Mouse (Mus musculus): ENCODE data around the gene Tesk1.
A peak's percentile ranks its signal among the peaks of the same experiment; 100 is the strongest.
"Not testable (repeated sequence)": the region's sequence is repeated elsewhere in the genome, so short reads cannot be mapped to it uniquely, and the experiment has no call there.

The Tesk1 gene

GRCm38 (mm10) chr4:43481894-43482456 lies 40.2 kb downstream of the Tesk1 start:
- Histone ChIP-seq H3K27me3 (ENCODE audit: insufficient read depth, low read length) (0 out of 2 replicates have a peak, but pooled peaks cover 3% of the 10 kb centered on the region), H3K4me3 (replicated peaks; ENCODE audit: low read length) (no peak overlapping the region), H3K36me3 (ENCODE audit: insufficient read depth, low read length) (no peaks in the 10 kb centered on the region), H3K4me1 (replicated peaks; ENCODE audit: low read depth, low read length) (peaks cover 20% of the 10 kb centered on the region), H3K9me3 (ENCODE audit: low read length) (no peaks in the 10 kb centered on the region)
- no peak for TF ChIP-seq CTCF (conservative IDR thresholded peaks at IDR 0.05; ENCODE audit: low read length)
- no peak for TF ChIP-seq POU5F1 (IDR thresholded peaks at IDR 0.05; ENCODE audit: borderline replicate concordance, low read length)

GRCm38 (mm10) chr4:43482591-43482990 lies 40.9 kb downstream of the Tesk1 start:
- Histone ChIP-seq H3K9me3 (ENCODE audit: low read length) (no peaks in the 10 kb centered on the region), H3K36me3 (ENCODE audit: insufficient read depth, low read length) (no peaks in the 10 kb centered on the region), H3K4me3 (replicated peaks; ENCODE audit: low read length) (no peak overlapping the region), H3K27me3 (ENCODE audit: insufficient read depth, low read length) (0 out of 2 replicates have a peak, but pooled peaks cover 3% of the 10 kb centered on the region), H3K4me1 (replicated peaks; ENCODE audit: low read depth, low read length) (peaks cover 20% of the 10 kb centered on the region)
- TF ChIP-seq CTCF (conservative IDR thresholded peaks at IDR 0.05; ENCODE audit: low read length) (no peak), POU5F1 (IDR thresholded peaks at IDR 0.05; ENCODE audit: borderline replicate concordance, low read length) (no peak), NANOG (IDR thresholded peaks at IDR 0.05; ENCODE audit: borderline replicate concordance, low read length) (no peak)

GRCm38 (mm10) chr4:43483535-43484091 lies 41.9 kb downstream of the Tesk1 start, which contains the start of gene Sit1:
TSS of gene Sit1 (minus strand) at chr4:43483734.
- Histone ChIP-seq H3K4me1 (replicated peaks; ENCODE audit: low read depth, low read length) (peaks cover 16% of the 10 kb centered on the region), H3K4me3 (replicated peaks; ENCODE audit: low read length) (no peak within 1 kb of the TSS), H3K27me3 (ENCODE audit: insufficient read depth, low read length) (0 out of 2 replicates have a peak, but pooled peaks cover 3% of the 10 kb centered on the region), H3K36me3 (ENCODE audit: insufficient read depth, low read length) (no peaks in the 10 kb centered on the region), H3K9me3 (ENCODE audit: low read length) (no peaks in the 10 kb centered on the region)
- TF ChIP-seq CTCF (conservative IDR thresholded peaks at IDR 0.05; ENCODE audit: low read length), result no peak
- TF ChIP-seq NANOG (IDR thresholded peaks at IDR 0.05; ENCODE audit: borderline replicate concordance, low read length), result no peak
- no peak for TF ChIP-seq POU5F1 (IDR thresholded peaks at IDR 0.05; ENCODE audit: borderline replicate concordance, low read length)

GRCm38 (mm10) chr4:43485666-43486065 lies 43.9 kb downstream of the Tesk1 start:
- H3K4me3 ChIP-seq (replicated peaks; ENCODE audit: low read length); H3K4me1 ChIP-seq (replicated peaks; ENCODE audit: low read depth, low read length): not testable (repeated sequence)

GRCm38 (mm10) chr4:43489611-43490010 lies 47.9 kb downstream of the Tesk1 start:
- Histone ChIP-seq H3K9me3 (ENCODE audit: low read length) (no peaks in the 10 kb centered on the region), H3K27me3 (ENCODE audit: insufficient read depth, low read length) (no peaks in the 10 kb centered on the region), H3K4me3 (replicated peaks; ENCODE audit: low read length) (no peak overlapping the region), H3K4me1 (replicated peaks; ENCODE audit: low read depth, low read length) (peaks cover 14% of the 10 kb centered on the region), H3K36me3 (ENCODE audit: insufficient read depth, low read length) (peaks cover under 1% of the 10 kb centered on the region; the same call in 1 of the 2 replicates)
- TF ChIP-seq POU5F1 (IDR thresholded peaks at IDR 0.05; ENCODE audit: borderline replicate concordance, low read length) (no peak), CTCF (conservative IDR thresholded peaks at IDR 0.05; ENCODE audit: low read length) (no peak), NANOG (IDR thresholded peaks at IDR 0.05; ENCODE audit: borderline replicate concordance, low read length) (no peak)

More at GRCm38 (mm10) chr4:43485666-43486065, 43.9 kb downstream of the Tesk1 start:
- H3K9me3 ChIP-seq (ENCODE audit: low read length); H3K27me3 ChIP-seq (ENCODE audit: insufficient read depth, low read length); H3K36me3 ChIP-seq (ENCODE audit: insufficient read depth, low read length): not testable (repeated sequence)
- peak; percentile 53 for TF ChIP-seq CTCF (conservative IDR thresholded peaks at IDR 0.05; ENCODE audit: low read length)

- Histone ChIP-seq H3K27me3 (ENCODE audit: insufficient read depth, low read length) (0 out of 2 replicates have a peak, but pooled peaks cover 6% of the 10 kb centered on the region), H3K4me3 (replicated peaks; ENCODE audit: low read length) (no peak overlapping the region), H3K36me3 (ENCODE audit: insufficient read depth, low read length) (peaks cover 12% of the 10 kb centered on the region), H3K9me3 (ENCODE audit: low read length) (no peaks in the 10 kb centered on the region), H3K4me1 (replicated peaks; ENCODE audit: low read depth, low read length) (peaks cover 26% of the 10 kb centered on the region)
- no peak for TF ChIP-seq NANOG (IDR thresholded peaks at IDR 0.05; ENCODE audit: borderline replicate concordance, low read length)
- TF ChIP-seq POU5F1 (IDR thresholded peaks at IDR 0.05; ENCODE audit: borderline replicate concordance, low read length), result no peak
- TF ChIP-seq CTCF (conservative IDR thresholded peaks at IDR 0.05; ENCODE audit: low read length), result no peak
Measured at GRCm38 (mm10) chr4:43490801-43491200, 49.1 kb downstream of the Tesk1 start.

- peaks cover 27% of the 10 kb centered on the region for H3K36me3 ChIP-seq (ENCODE audit: insufficient read depth, low read length)
- peak overlapping the region; percentile 58 for H3K4me3 ChIP-seq (replicated peaks; ENCODE audit: low read length)
- TF ChIP-seq NANOG (IDR thresholded peaks at IDR 0.05; ENCODE audit: borderline replicate concordance, low read length) (no peak), POU5F1 (IDR thresholded peaks at IDR 0.05; ENCODE audit: borderline replicate concordance, low read length) (no peak), CTCF (conservative IDR thresholded peaks at IDR 0.05; ENCODE audit: low read length) (no peak)
- peaks cover 40% of the 10 kb centered on the region for H3K4me1 ChIP-seq (replicated peaks; ENCODE audit: low read depth, low read length)
- 0 out of 2 replicates have a peak, but pooled peaks cover 6% of the 10 kb centered on the region for H3K27me3 ChIP-seq (ENCODE audit: insufficient read depth, low read length)
- H3K9me3 ChIP-seq (ENCODE audit: low read length), result no peaks in the 10 kb centered on the region
Measured at GRCm38 (mm10) chr4:43492101-43492820, 50.5 kb downstream of the Tesk1 start.

- 0 out of 2 replicates have a peak, but pooled peaks cover 6% of the 10 kb centered on the region for H3K27me3 ChIP-seq (ENCODE audit: insufficient read depth, low read length)
- H3K9me3 ChIP-seq (ENCODE audit: low read length), result no peaks in the 10 kb centered on the region
- peak within 1 kb of the TSS; percentile 92 for H3K4me3 ChIP-seq (replicated peaks; ENCODE audit: low read length)
- H3K4me1 ChIP-seq (replicated peaks; ENCODE audit: low read depth, low read length), result peaks cover 46% of the 10 kb centered on the region
- TF ChIP-seq POU5F1 (IDR thresholded peaks at IDR 0.05; ENCODE audit: borderline replicate concordance, low read length) (no peak), NANOG (IDR thresholded peaks at IDR 0.05; ENCODE audit: borderline replicate concordance, low read length) (no peak), CTCF (conservative IDR thresholded peaks at IDR 0.05; ENCODE audit: low read length) (no peak)
- peaks cover 32% of the 10 kb centered on the region for H3K36me3 ChIP-seq (ENCODE audit: insufficient read depth, low read length)
Measured at GRCm38 (mm10) chr4:43492821-43493185, 51.1 kb downstream of the Tesk1 start, which contains the start of gene Ccdc107. TSS of gene Ccdc107 (plus strand) at chr4:43492900.
